Mouse (Mus musculus): ENCODE measurements around the gene Hnrnpdl.

Gene Hnrnpdl

GRCm38 (mm10) chr5:100005896-100006295 is 33.6 kb downstream of the Hnrnpdl start:
- DNase-seq (ENCODE audit: low spot score): no peak

GRCm38 (mm10) chr5:100005431-100005830 is 34.0 kb downstream of the Hnrnpdl start:
- no peak for DNase-seq (ENCODE audit: low spot score)

GRCm38 (mm10) chr5:100003895-100004294 is 35.6 kb downstream of the Hnrnpdl start:
- no peak for DNase-seq (ENCODE audit: low spot score)

GRCm38 (mm10) chr5:100000500-100000899 is 39.0 kb downstream of the Hnrnpdl start:
- DNase-seq (ENCODE audit: low spot score): no peak

- no peak for DNase-seq (ENCODE audit: low spot score)
Measured at GRCm38 (mm10) chr5:100000048-100000447, 39.4 kb downstream of the Hnrnpdl start.

GRCm38 (mm10) chr5:99994680-99995079 is 44.8 kb downstream of the Hnrnpdl start:
- DNase-seq (ENCODE audit: low spot score): no peak

GRCm38 (mm10) chr5:99994166-99994565 is 45.3 kb downstream of the Hnrnpdl start:
- DNase-seq (ENCODE audit: low spot score): peak; percentile 84
